Mouse (Mus musculus): ENCODE results near the gene Rsph3a. TPM values are rescaled to one million over a fixed set of nuclear protein-coding genes. Genes with fewer than 3 reads are reported as not detected.
A peak's percentile ranks its signal among the peaks of the same experiment; 100 is the strongest.
"Not testable (repeated sequence)": the region's sequence is repeated elsewhere in the genome, so short reads cannot be mapped to it uniquely, and the experiment has no call there.

The Rsph3a gene
- 10 to 100 TPM; 47.3 TPM for total RNA-seq (2021)

DNA sequence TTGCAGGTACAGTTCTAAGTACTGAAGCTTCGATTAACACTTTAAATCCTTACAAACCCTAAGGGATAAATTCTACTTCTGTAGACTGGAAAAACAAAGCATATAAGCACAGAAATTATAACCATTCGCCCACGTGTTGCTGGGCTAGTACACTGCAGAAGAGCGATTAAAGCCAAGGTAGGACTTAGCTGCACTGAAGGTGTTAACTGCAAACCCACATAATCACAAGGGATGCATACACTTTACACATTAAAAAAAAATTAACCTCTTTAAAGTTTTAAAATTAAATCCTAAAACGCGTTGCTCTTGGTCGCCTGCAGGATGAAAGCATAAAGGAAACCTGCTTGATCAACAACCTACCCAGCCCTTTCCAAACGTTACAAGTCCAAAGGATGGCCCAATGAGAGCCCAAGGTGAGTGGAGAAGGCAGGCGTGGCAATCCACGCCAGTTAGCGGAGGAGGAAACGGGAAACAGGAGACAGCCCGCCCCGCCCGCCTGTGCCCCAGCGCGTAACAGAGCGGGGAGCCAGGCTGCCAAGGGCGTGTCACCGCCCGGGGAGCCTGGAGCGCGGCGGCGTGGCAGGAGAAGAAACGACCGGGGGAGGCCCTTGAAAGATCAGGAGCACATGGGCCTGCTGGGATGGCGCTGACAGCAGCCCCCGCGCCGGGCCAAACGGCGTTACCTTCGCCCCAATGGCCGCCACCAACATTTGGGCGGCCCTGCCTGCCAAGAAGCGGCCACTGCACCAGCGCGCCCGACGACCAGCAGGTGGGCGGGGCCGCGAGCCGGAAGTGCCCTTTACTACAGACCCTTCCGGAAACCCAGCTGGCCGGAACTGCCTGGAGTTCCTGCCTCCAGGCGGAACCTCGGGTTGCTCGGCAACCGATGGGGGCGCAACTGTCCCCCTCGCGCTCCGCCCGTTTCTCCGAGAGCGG lies at the start of gene Rsph3a:
Gene Rsph3a (plus strand): TSS at position 498 of the 936 bp plus-strand sequence.
- DNase-seq = peak; percentile 92
- intact Hi-C loops (cut with DNase I) = not testable (repeated sequence)

DNA sequence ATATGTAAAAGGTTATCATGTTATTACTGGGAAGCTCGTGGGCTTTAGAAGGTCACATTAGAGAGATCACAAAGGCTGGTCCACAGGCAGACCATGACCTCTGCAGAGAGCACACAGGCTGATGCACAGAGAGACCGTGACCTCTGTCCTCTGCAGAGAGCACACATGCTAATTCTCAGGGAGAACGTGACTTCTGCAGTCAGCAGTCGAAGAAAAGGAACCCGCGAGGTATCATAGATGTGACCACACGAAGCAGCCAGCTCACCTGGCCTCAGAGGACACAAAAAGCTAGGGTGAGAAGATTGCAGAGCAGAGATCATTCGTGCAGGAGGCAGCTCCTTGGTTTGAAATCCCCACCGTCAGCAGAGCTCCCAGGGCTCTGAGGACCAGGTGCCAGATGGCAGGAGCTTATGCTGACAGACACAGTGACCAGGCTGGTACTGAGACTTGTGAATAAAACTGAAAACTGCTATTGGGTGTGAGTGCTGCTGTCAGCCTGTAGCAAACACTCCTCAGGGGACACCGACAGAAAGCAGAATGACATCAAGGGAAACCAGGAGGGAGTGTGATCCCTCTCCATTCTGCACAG lies 49.3 kb upstream of the Rsph3a start:
- intact Hi-C loops (cut with DNase I) = no loop called here
- DNase-seq = no peak

DNA sequence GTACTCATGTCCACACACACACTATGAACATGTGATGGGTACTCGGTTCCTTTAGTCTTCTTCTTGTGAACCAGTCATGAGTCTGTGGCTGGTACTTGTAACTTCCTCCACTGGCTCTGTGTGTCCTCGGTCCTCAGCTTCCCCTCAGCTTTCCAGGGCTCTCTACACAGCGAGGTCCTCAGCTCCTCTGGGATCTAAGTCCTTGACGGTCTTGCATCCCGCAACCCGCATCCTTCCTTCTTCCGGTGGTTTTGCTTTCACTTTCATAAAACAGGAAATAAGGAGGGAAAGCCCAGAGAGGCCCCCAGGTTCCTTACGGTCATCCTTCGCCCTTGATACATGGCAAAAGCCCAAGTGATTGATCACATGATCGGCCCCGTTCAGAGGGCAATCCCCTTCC lies 48.3 kb upstream of the Rsph3a start:
- no peak for DNase-seq
- intact Hi-C loops (cut with DNase I) = no loop called here

DNA sequence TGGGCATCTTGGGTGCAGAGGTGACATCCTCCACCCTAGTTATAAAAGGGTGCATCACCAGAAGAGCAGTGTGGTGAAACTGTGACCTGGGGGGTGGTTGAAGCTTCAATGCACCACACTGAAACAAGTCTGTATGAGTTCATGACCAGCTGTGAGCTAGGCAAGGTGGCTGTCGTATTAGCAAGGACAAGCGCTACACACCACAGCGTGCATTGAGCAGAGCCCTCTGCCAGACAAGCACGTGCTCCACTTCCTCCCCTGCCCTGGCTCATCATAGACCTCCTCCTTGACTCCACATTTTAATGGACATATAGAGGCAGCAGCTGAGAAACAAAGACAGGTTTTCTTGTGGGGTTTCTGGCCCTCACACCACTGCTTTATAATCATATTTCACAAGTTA lies 47.7 kb upstream of the Rsph3a start:
- intact Hi-C loops (cut with DNase I) = no loop called here
- DNase-seq = no peak

DNA sequence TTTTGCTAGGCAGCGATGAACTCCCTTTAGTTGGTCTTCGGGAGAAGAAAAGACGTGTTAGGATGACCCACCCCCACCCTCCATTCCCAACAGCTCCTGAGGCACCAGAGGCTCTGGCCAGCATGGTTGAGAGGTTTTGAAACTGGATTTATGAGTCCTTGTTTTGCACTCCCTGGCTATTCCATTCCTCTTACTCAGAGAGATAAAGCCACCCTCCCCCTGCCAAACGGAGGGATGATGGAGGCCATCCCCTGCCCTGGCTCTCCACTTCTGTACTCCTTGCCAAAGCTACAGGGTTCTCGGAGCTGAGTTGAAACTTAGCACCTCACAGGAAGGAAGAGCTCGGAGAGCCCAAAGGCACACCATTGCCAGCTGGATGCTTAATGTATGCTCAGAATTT lies 46.2 kb upstream of the Rsph3a start:
- DNase-seq = no peak
- intact Hi-C loops (cut with DNase I) = no loop called here

DNA sequence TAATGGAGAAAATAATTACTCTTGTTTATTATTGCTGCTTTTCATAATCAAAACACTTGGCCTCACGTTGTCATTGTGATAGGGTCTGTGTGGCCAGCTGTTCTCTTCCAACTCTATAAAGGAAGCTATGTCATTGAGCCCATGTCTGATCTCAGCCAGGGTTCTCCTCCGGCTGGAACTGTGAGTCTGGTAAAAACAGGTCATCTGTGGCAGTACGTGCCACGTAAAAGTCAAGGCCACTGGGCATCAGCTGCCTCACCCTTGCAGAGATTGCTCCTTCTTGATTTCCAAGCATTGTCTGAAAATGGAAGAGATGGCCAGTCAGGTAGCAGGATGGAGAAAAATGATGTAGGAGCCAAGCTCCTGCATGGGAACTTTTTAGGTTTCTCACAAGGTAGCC lies 45.5 kb upstream of the Rsph3a start:
- no peak for DNase-seq
- intact Hi-C loops (cut with DNase I) = no loop called here

DNA sequence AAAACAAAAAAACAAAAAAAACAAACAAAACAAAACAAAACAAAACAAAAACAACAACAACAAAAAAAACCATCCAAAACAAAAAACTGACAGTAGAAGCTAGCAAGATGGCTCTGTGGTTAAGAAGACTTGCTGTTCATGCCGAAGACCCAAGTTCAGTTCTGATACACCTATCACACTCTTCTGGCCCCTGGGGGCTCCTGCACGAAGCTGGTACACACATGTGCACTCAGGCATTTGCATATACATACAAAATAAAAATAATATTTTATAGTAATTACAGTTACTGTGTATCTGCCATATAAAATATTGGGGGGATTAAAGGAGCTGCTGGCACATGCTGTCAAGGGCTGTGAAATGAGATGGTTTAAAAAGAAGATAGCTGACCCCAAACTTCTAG lies 43.9 kb upstream of the Rsph3a start:
- no peak for DNase-seq
- intact Hi-C loops (cut with DNase I) = no loop called here

DNA sequence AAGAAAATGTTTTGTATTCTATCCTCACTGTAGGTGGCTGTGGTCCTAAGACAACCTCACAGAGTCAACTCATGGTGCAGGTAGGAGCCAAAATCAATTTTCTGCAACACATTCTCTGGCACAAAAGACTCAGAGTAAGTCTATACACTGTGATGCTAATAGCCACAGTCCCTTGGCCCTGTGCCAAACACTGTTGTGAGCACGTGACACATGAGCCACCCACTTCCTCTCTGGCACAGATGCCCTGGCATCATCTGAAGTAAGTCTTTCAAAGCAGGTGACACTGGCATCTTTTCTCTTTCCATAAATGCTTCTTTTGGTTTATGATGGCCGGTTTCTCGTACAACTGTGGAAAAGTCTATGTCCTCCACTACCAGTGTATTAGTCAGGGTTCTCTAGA lies 43.1 kb upstream of the Rsph3a start:
- intact Hi-C loops (cut with DNase I) = no loop called here
- DNase-seq = peak; percentile 62

DNA sequence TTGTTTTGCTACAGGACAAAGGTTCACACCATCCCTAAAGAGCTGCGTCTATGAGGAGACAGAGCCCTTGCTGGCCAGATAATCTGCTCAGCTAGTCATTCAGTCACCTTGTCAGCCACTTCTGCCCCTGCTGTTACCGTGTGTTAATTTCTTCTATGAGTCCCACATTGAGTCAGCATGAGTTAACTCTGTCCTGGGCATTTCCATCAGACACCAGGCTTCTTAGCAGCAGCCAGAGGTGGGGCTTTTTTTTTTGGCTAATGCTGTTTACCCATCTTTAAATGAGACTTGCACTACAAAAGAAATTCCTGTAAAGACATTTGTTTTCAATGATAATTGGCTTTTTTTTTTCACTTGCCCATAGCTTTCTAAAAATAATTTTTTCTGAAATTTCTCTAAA lies 40.4 kb upstream of the Rsph3a start:
- intact Hi-C loops (cut with DNase I) = no loop called here
- no peak for DNase-seq

DNA sequence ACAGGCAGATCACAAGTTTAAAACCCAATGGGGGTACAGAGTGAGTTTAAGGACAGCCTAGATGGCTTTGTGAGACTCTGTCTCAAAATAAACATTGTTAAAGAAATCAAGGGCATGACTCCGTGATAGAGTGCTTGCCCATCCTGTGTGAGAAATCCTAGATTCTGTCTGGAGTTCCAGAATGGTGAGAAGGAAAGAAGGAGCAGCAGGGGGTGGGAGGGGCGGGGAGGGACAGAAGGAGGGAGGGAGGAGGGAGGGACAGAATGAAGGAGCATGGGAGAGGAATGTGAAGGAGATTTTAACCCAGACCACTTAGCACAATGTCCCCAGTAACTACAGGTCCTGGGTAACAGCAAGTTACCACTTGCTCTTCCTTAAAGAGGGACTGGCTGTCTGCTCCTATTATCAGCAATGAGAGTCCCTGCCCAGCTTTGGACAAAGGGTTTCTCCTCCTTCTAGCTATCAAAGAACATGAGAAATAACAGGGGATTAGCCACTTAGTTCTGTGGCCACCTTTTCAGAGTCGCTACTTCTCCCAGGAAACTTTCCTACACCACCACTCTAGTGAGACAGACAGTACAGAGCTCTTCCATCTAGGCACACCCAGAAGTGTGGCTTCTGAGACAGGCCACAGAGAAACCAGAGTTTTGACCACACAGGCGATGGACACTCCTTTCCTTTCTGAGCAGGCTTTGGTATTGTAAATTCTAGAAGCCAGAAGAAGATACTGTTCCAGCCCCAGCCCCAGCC lies 39.3 kb upstream of the Rsph3a start:
- DNase-seq = no peak
- intact Hi-C loops (cut with DNase I) = no loop called here

DNA sequence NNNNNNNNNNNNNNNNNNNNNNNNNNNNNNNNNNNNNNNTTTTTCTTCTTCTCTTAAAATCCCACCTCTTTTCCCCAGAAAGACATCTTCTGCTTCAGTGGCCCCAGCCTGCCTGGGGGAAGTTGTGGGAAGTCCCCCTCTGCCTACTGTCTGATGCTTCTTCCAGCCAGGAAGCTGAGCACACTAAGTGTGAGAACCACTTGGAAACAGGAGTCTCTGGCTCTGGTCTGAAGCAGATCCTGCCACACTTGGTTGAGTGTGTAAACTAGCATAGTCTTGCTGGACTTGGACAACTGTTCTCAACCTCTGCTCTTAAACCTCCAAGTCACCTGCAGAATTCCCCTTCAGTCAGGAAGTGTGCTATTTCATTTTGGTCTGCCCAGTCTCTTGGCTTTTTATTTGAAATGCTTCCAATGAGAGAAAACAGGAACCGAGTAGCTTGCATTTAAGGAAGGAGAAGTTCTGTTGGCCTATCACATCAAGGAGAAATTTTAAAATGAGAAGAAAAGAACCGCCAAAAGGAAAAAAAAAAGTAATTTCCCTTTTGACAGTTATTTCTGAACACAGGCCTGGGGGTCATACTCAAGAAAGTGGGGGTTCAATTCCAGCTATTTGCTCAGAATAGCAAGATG lies 30.7 kb upstream of the Rsph3a start:
- DNase-seq = no peak
- intact Hi-C loops (cut with DNase I) = no loop called here

DNA sequence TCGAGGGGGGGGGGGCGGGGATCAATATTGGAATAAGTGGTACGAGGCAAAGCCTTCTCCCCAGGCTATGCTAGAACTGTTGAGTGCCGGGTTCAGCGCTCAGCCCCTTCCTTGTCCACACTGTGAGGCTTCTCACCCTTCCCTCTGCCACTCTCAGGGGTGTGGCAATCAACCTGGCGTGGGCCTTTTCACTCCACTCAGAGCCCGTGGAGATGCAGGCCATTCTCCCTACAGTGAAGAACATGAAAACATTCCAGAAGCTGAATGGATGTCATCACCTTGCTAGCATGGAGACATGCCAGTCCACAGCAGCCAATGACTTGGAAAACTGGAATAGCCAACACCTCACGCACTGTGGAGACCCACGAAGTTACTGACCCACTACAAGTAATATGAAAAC lies 29.6 kb upstream of the Rsph3a start:
- intact Hi-C loops (cut with DNase I) = no loop called here
- DNase-seq = no peak

DNA sequence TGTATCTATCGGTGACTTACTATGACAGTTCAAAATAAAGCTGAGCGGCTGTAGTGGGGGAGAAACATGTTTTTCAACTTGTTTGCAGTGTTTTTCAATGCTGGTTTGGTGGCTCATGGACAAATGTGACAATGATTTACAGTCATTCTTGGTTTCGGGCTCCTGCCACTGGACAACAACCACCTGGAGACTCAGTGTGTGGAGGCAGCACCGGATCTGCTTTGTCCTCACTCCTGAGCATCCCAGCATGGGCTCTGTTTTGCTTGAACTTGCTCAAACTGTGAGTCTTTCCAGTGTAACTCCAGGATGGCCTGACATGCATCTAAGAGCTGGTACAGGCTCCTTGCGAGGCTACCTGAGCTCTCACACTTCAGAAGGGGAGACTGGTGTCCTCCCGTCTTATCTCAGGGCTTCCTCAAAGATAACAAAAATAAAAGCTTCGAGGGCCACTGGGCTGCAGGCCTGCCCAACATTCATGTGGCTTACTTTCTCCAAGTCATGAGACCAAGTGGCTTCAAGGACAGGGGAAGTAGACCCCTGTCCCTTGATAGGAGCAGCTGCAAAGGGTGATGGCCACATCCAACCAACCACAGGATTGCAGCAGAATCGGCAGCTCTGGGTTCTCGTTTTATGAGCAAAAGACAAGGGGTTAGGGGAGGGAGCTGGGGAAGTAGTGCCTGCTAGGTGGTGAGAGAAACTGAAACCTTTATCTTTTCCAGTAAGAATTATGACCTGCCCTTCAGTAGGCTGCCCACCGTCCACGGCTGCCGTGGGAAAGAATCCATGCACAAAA lies 28.4 kb upstream of the Rsph3a start:
- no peak for DNase-seq
- intact Hi-C loops (cut with DNase I) = no loop called here

DNA sequence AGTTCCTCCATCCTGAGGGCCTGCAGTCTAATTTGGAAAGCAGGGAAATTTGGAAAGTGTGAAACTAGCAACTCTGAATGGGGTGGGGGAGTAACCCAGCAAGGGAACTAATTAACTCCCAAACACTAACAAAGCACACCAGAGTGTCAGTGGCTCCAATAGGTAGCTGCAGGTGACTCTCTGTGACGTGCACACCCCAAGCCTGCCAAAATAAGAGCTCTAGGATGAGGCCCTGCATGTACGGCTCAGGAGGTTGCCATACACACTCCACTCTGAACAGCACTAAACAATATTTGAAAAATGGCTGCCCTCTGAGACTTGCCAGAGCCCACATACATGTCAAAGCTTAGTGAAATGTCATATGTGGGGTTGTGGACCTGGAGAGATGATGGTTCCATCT lies 27.1 kb upstream of the Rsph3a start:
- intact Hi-C loops (cut with DNase I) = no loop called here
- DNase-seq = no peak

DNA sequence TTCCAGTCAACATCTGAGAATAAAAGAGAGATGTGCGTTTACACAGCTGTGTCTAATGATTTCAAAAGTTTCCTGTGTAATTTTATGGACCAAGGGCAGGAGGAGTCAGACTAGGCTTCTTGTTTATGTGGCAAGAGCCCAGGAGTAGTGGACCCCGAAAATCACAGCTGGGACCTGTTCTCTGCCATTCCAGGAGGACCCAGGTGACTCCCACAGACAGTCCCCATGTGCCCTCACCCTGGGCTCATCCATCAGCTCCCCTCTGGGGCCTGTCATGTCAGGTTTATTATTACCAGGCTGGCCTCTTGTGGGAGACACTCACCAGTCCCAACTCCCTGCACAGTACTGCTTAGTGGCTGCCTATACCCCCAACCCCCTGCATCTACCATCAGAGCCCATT lies 26.2 kb upstream of the Rsph3a start:
- intact Hi-C loops (cut with DNase I) = no loop called here
- DNase-seq = no peak

DNA sequence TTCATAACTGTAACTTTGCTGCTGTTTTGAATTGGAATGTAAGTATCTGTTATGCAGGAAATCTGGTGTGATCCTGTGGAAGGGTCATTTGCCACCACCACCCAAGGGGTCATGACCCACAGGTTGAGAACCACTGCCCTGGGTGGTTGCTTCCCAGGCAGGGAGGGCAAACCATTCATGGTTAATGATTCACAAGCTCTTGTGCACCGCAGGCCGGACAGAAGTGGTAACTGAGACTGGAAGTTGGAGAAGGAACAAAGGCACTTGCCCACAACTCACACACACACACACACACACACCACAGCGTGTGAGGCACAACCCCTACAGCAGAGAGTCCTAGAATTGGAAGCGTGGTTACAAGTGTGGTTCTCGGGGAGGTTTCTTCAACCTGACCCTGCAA lies 22.9 kb upstream of the Rsph3a start:
- no peak for DNase-seq
- intact Hi-C loops (cut with DNase I) = no loop called here

DNA sequence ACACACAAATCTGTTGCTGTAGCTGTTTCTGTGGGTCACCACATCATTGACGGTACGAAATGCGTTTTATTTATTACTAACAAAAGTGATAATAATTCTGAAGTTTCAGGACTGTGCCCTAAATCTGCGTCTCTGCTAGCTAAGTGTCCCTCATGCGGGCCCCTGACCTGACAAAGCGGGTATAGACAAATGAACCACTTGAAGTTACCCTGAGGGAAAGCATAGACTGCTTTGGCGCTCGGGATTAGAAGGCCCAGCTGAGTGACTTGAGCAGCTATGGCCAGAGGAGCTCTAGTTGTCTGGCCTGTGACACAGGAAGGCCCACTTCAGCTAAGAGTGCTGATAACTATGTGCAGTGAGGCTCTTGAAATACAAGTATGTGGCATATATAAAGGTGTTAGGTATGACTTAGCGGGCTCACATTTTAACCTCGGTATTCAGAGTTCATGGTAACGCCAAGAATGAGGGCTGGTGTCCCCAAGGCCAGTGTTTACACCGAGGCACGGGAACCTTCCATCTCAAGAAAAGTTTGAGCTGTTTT lies 21.2 kb upstream of the Rsph3a start:
- no peak for DNase-seq

DNA sequence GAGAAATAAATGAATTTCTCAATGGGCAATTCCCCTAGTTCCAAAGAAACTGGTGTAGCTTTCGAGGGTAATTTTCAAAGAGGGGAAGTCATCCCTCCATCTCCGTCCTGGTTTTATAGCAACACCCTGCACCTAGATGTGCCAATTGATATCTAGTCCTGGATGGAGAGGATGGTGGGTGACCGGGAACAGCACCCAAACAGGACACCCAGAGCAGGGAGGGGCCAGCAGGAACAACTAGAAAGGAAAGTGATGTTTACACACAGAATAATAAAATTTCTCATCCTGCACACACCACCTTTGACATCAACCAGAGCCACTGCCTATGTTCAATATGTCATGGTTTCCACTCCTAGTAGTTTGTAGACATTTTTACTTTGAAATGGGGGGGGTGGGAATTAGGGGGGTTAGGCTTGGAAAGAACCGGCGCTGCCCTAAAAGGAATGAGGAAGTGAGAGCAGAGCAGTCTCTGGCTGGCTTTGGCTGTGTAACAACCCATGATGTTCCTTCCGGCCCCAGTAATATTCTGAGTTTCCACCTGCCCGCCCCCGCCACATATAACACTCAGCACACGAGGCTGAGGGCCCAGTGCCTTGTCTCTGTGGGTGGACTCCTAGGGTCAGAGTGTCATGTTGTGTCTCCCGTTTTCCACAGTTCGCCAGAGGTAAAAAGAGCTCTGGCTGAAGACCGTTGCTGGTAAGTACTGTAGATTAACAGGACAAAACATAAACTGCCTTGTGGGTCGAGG lies 19.8 kb upstream of the Rsph3a start, which contains the start of gene Tagap:
Gene Tagap (plus strand): TSS at position 588 of the 748 bp plus-strand sequence.
- intact Hi-C loops (cut with DNase I) = loop anchor here (5.0 kb wide), 1 partner anchor 58 kb away; no protein-coding TSS in a partner anchor
- DNase-seq = no peak

More for the DNA sequence above, 21.2 kb upstream of the Rsph3a start:
- intact Hi-C loops (cut with DNase I) = no loop called here
